Mouse (Mus musculus) kidney, embryonic 14.5 days (tissue): Measurements from ENCODE around the gene Lrpprc. TPM values are rescaled to one million over a fixed set of nuclear protein-coding genes. Genes with fewer than 3 reads are reported as not detected.
A peak's percentile ranks its signal among the peaks of the same experiment; 100 is the strongest.

Experiments used
- ATAC-seq: fragments of 200-750 bp; cut with Nextera tagmentation; 2 replicates; pipeline ENCODE4 v1.8.0; 2017; ENCODE audit warnings: moderate number of reproducible peaks, mild to moderate bottlenecking, moderate TSS enrichment, moderate library complexity; ENCODE audit not compliant: low FRiP score, low TSS enrichment
- H3K27ac ChIP-seq: fragments of 300-500 bp; sonication (generic); 2 replicates; pipeline ENCODE4 v1.5.1; 2014; ENCODE audit warnings: low read depth, mild to moderate bottlenecking, low read length, moderate library complexity, mixed read lengths
- H3K27me3 ChIP-seq: fragments of 300-500 bp; sonication (generic); 2 replicates; pipeline ENCODE4 v1.6.1; 2014; ENCODE audit warnings: mild to moderate bottlenecking, low read length; ENCODE audit not compliant: control insufficient read depth, insufficient read depth
- H3K36me3 ChIP-seq: fragments of 300-500 bp; sonication (generic); 2 replicates; pipeline ENCODE4 v1.6.1; 2014; ENCODE audit warnings: low read length, mixed read lengths; ENCODE audit not compliant: control insufficient read depth, insufficient read depth
- H3K4me1 ChIP-seq: fragments of 300-500 bp; sonication (generic); 2 replicates; pipeline ENCODE4 v1.6.1; 2014; ENCODE audit warnings: low read length, mixed read lengths; ENCODE audit not compliant: control insufficient read depth, insufficient read depth
- H3K4me2 ChIP-seq: fragments of 300-500 bp; sonication (generic); replicated peaks from 2 replicates; pipeline ENCODE4 v1.6.1; 2014; ENCODE audit warnings: low read depth, mild to moderate bottlenecking, low read length
- H3K4me3 ChIP-seq: fragments of 300-500 bp; sonication (generic); 2 replicates; pipeline ENCODE4 v1.5.1; 2014; ENCODE audit warnings: mild to moderate bottlenecking, low read length
- H3K9ac ChIP-seq: fragments of 300-500 bp; sonication (generic); 2 replicates; pipeline ENCODE4 v1.6.1; 2014; ENCODE audit warnings: low read depth, mild to moderate bottlenecking, low read length, moderate library complexity
- H3K9me3 ChIP-seq: fragments of 300-500 bp; sonication (generic); 2 replicates; pipeline ENCODE4 v1.6.1; 2016; ENCODE audit warnings: low read length; ENCODE audit not compliant: control insufficient read depth
- WGBS: fragments of 180-500 bp; shearing (Covaris S2); extraction: QIAGEN DNeasy Blood & Tissue Kit; methylation state at CpG from one replicate; pipeline ENCODE4 v1.1.7; 2014; 5-methylcytosine and 5-hydroxymethylcytosine counted together
- polyA plus RNA-seq: library from polyadenylated mRNA; unstranded; fragments of >200 nt; fragmentation: Nextera tagmentation; extraction: Ambion mirVana; gene quantifications from 2 replicates; pipeline ENCODE4 v1.2.1, GENCODE M21; 2014

The Lrpprc gene
- polyA plus RNA-seq, 1 experiment from 2014 or later: 64.7 TPM

DNA sequence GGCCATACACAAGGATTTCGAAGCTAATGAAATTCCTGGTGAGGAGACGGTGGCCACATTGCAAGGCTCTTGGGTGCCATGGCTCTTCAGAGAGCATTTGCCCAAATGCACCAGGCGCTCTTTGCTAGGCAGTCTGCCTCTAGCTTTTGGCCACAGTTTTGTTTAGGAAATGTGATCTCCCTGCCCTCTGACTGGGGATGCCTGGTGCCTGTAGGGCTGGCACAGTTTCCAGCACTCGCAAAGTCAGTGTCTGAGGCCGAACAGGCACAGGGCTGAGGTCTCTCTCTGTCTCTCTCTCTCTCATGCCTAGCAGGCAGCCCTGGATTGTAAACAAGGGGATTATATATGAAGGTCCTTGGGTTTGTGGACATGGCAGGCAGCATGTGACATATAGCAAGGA, 100.5 kb downstream of the Lrpprc start:
- Histone ChIP-seq H3K27me3 (no peaks in the 10 kb centered on the region), H3K4me3 (no peak overlapping the region), H3K4me2 (no peak overlapping the region), H3K36me3 (no peaks in the 10 kb centered on the region), H3K9ac (no peak overlapping the region), H3K4me1 (no peaks in the 10 kb centered on the region), H3K9me3 (no peaks in the 10 kb centered on the region), H3K27ac (no peak overlapping the region)
- WGBS: 58% methylated on average over 5 of the region's 5 CpGs
- no peak for ATAC-seq

DNA sequence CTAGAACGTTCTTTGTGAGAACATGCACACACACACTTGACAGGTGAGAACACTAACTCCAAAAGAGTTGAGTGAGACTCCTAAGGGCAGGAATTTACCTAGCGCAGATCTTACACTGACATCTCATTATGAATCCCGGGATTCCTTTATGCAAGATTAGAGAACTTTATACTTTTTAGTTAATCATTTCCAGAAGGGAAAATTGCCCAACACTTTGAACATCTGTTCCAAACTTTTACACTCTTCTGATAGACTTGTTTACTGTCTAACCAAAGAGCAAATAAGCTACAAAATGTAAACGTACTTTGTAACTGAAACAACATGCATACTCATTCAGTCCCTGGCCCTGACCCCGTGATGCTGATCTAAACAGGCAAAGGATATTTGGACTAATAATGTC, 101.3 kb downstream of the Lrpprc start:
- Histone ChIP-seq H3K9me3 (no peaks in the 10 kb centered on the region), H3K9ac (no peak overlapping the region), H3K4me2 (no peak overlapping the region), H3K4me3 (no peak overlapping the region), H3K36me3 (no peaks in the 10 kb centered on the region), H3K27me3 (no peaks in the 10 kb centered on the region), H3K27ac (no peak overlapping the region), H3K4me1 (no peaks in the 10 kb centered on the region)
- WGBS: 79% methylated on average over 5 of the region's 5 CpGs
- no peak for ATAC-seq

GRCm38 (mm10) chr17:84688834-84689233, 101.8 kb downstream of the Lrpprc start:
- H3K9me3 ChIP-seq: no peaks in the 10 kb centered on the region
- H3K36me3 ChIP-seq: no peaks in the 10 kb centered on the region
- H3K27ac ChIP-seq: no peak overlapping the region
- WGBS: 88% methylated on average over 11 of the region's 11 CpGs
- H3K27me3 ChIP-seq: no peaks in the 10 kb centered on the region
- no peak overlapping the region for H3K9ac ChIP-seq
- no peak overlapping the region for H3K4me2 ChIP-seq
- no peak overlapping the region for H3K4me3 ChIP-seq
- ATAC-seq: no peak
- H3K4me1 ChIP-seq: no peaks in the 10 kb centered on the region; the same call in 1 of the 2 replicates

- H3K9ac ChIP-seq: no peak overlapping the region
- WGBS: 73% methylated on average over 5 of the region's 5 CpGs
Measured at GRCm38 (mm10) chr17:84687994-84688393, 102.6 kb downstream of the Lrpprc start.

GRCm38 (mm10) chr17:84685286-84685685, 105.3 kb downstream of the Lrpprc start:
- Histone ChIP-seq H3K4me1 (peaks cover 8% of the 10 kb centered on the region; the same call in 1 of the 2 replicates), H3K9ac (no peak overlapping the region), H3K4me2 (no peak overlapping the region), H3K27ac (no peak overlapping the region), H3K27me3 (no peaks in the 10 kb centered on the region), H3K4me3 (no peak overlapping the region), H3K36me3 (no peaks in the 10 kb centered on the region), H3K9me3 (no peaks in the 10 kb centered on the region)
- 73% methylated on average over 4 of the region's 4 CpGs for WGBS
- ATAC-seq: no peak

More at GRCm38 (mm10) chr17:84687994-84688393, 102.6 kb downstream of the Lrpprc start:
- peaks cover 6% of the 10 kb centered on the region; the same call in 1 of the 2 replicates for H3K4me1 ChIP-seq
- H3K27ac ChIP-seq: no peak overlapping the region
- no peak overlapping the region for H3K4me2 ChIP-seq
- no peak overlapping the region for H3K4me3 ChIP-seq
- H3K9me3 ChIP-seq: no peaks in the 10 kb centered on the region
- H3K27me3 ChIP-seq: no peaks in the 10 kb centered on the region
- H3K36me3 ChIP-seq: no peaks in the 10 kb centered on the region
- ATAC-seq: no peak

DNA sequence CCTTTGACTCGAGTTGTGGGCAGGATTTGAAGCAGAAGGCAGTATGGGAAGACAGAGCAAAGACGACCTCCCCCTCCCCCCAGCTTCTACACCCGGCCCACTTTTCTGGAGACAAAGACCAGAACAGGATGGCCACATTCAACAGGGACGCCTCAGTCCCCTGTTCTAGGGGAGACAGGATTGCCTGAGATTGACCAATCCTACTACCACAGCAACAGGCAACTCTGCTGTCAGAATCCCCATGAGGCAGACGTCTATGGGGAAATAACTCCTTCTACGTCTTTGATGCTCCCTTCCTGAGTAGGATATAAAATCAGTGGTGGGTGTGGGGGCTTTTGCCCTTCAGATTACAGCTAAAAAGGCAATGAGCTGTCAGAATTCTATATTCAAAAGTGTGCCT, 106.3 kb downstream of the Lrpprc start:
- Histone ChIP-seq H3K27ac (no peak overlapping the region), H3K36me3 (no peaks in the 10 kb centered on the region), H3K4me3 (no peak overlapping the region), H3K9ac (no peak overlapping the region), H3K4me2 (no peak overlapping the region), H3K9me3 (no peaks in the 10 kb centered on the region), H3K27me3 (no peaks in the 10 kb centered on the region), H3K4me1 (peaks cover 8% of the 10 kb centered on the region; the same call in 1 of the 2 replicates)
- ATAC-seq: no peak
- WGBS: 22% methylated on average over 6 of the region's 6 CpGs

- no peak within 1 kb of the TSS for H3K4me3 ChIP-seq
- H3K9ac ChIP-seq: no peak within 1 kb of the TSS
- 0 out of 2 replicates have a peak, but pooled peaks have one; percentile 21 for ATAC-seq
- H3K27me3 ChIP-seq: no peaks in the 10 kb centered on the region
- H3K9me3 ChIP-seq: no peaks in the 10 kb centered on the region
- WGBS: 65% methylated on average over 18 of the region's 18 CpGs
- H3K36me3 ChIP-seq: no peaks in the 10 kb centered on the region
- no peak within 1 kb of the TSS for H3K27ac ChIP-seq
- H3K4me2 ChIP-seq: no peak within 1 kb of the TSS
- H3K4me1 ChIP-seq: peaks cover 8% of the 10 kb centered on the region; the same call in 1 of the 2 replicates
Measured at GRCm38 (mm10) chr17:84682734-84683717, 107.6 kb downstream of the Lrpprc start, which contains the start of gene Abcg5. Abcg5 (minus strand) TSS chr17:84683011.

GRCm38 (mm10) chr17:84681670-84682069, 108.9 kb downstream of the Lrpprc start:
- Histone ChIP-seq H3K9me3 (no peaks in the 10 kb centered on the region), H3K9ac (no peak overlapping the region), H3K4me1 (peaks cover 8% of the 10 kb centered on the region; the same call in 1 of the 2 replicates), H3K4me3 (no peak overlapping the region), H3K27me3 (no peaks in the 10 kb centered on the region), H3K36me3 (no peaks in the 10 kb centered on the region), H3K27ac (no peak overlapping the region), H3K4me2 (no peak overlapping the region)
- 90% methylated on average over 3 of the region's 3 CpGs for WGBS
- ATAC-seq: no peak

DNA sequence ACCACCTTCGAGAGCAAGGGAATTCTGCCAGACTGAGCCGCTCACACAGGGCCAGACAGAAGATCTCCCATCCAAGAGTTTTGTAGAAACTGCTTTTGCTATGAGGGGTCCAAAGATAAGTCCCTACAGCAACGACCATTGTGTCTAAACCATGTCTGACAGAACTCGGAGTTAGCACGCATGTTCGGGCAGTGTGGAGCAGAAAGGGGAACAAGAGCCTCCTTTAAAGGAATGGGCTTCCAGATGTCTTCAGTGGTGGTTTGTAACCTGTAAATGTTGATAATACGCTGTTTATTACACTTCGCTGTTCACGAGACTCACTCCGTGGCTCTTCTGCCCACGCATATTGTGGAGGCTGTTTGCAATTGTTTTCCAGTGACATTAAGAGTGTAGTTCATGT, 113.0 kb downstream of the Lrpprc start:
- no peaks in the 10 kb centered on the region for H3K9me3 ChIP-seq
- no peak overlapping the region for H3K9ac ChIP-seq
- no peaks in the 10 kb centered on the region for H3K27me3 ChIP-seq
- H3K4me3 ChIP-seq: no peak overlapping the region
- H3K36me3 ChIP-seq: no peaks in the 10 kb centered on the region
- H3K4me2 ChIP-seq: no peak overlapping the region
- no peak for ATAC-seq
- H3K27ac ChIP-seq: no peak overlapping the region
- peaks cover 5% of the 10 kb centered on the region for H3K4me1 ChIP-seq
- 84% methylated on average over 11 of the region's 11 CpGs for WGBS
